Mouse (Mus musculus) ES-Bruce4 (cell line): ENCODE measurements around the gene Stx5a.

Experiments used
- CTCF ChIP-seq: IDR thresholded peaks from one replicate; pipeline ENCODE4 v1.8.1; 2011; ENCODE audit warnings: low read depth, low read length
- EP300 ChIP-seq: IDR thresholded peaks from 2 replicates; pipeline ENCODE4 v1.6.1; 2011; ENCODE audit warnings: low read depth, low read length; ENCODE audit not compliant: insufficient read depth
- POLR2A ChIP-seq: IDR thresholded peaks from one replicate; pipeline ENCODE4 v1.8.1; 2011; ENCODE audit warnings: low read length; ENCODE audit not compliant: insufficient read depth

- TF ChIP-seq EP300 (no peak), CTCF (no peak), POLR2A (no peak)
Observed at GRCm38 (mm10) chr19:8705026-8705708, 36.0 kb upstream of the Stx5a start.
